Mouse (Mus musculus) lung, embryonic 15.5 days (tissue): Measurements from ENCODE around the gene Yod1. TPM values are rescaled to one million over a fixed set of nuclear protein-coding genes. Genes with fewer than 3 reads are reported as not detected.

Experiments used
- polyA plus RNA-seq: library from polyadenylated mRNA; unstranded; fragments of >200 nt; fragmentation: Nextera tagmentation; extraction: Ambion mirVana; gene quantifications from 2 replicates; pipeline ENCODE4 v1.2.1, GENCODE M21; 2015

Yod1 gene
- polyA plus RNA-seq, 1 experiment from 2014 or later, result 16.5 TPM

Other genes with a start within 250 kb of the Yod1 start
- gene Zp3r, start 87.7 kb upstream of the Yod1 start, polyA plus RNA-seq, result 0.10 and 0.23 TPM in 2 replicates
- not detected in 2 replicates for gene C4bp, start 55.7 kb upstream of the Yod1 start, polyA plus RNA-seq
- gene Gm29427, start 1.5 kb upstream of the Yod1 start, polyA plus RNA-seq, result not detected in 2 replicates
- 7.9 and 9.5 TPM in 2 replicates for gene Pfkfb2, start 11.9 kb downstream of the Yod1 start, polyA plus RNA-seq
- gene AA986860, start 14.6 kb downstream of the Yod1 start, polyA plus RNA-seq, result 10.9 and 13.0 TPM in 2 replicates
- gene Fcamr, start 83.6 kb downstream of the Yod1 start, polyA plus RNA-seq, result not detected in 2 replicates
- not detected in 2 replicates for gene Pigr, start 109.4 kb downstream of the Yod1 start, polyA plus RNA-seq
- gene Fcmr, start 148.3 kb downstream of the Yod1 start, polyA plus RNA-seq, result 0.58 TPM in 1 of 2 replicates, not detected in the other
- gene Il24, start 170.1 kb downstream of the Yod1 start, polyA plus RNA-seq, result not detected in 2 replicates
- gene Il20, start 194.1 kb downstream of the Yod1 start, polyA plus RNA-seq, result not detected in 2 replicates
- gene Il19, start 222.8 kb downstream of the Yod1 start, polyA plus RNA-seq, result not detected in 2 replicates